Mouse (Mus musculus) small intestine, adult 2 months (tissue): ENCODE data around the gene Aff1.

Source experiments
- CTCF ChIP-seq: fragments of 200-500 bp; IDR thresholded peaks from 2 replicates; pipeline ENCODE4 v1.5.1; 2012; ENCODE audit warnings: low read depth, mild to moderate bottlenecking, control low read depth, inconsistent platforms, low read length, moderate library complexity, mixed read lengths; ENCODE audit not compliant: insufficient replicate concordance, insufficient read length; ENCODE audit errors: extremely low read depth
- POLR2A ChIP-seq: fragments of 200-500 bp; IDR thresholded peaks from 2 replicates; pipeline ENCODE4 v1.6.1; 2012; ENCODE audit warnings: low read depth, mild to moderate bottlenecking, control low read depth, inconsistent platforms, low read length, moderate library complexity

- TF ChIP-seq CTCF (no peak), POLR2A (no peak)
Measured at GRCm38 (mm10) chr5:103758491-103758890, 66.3 kb downstream of the Aff1 start.
